Mouse (Mus musculus): ENCODE results near the gene Glis1. TPM values are rescaled to one million over a fixed set of nuclear protein-coding genes. Genes with fewer than 3 reads are reported as not detected.
A peak's percentile ranks its signal among the peaks of the same experiment; 100 is the strongest.

Gene Glis1
- polyA plus RNA-seq, 1 experiment: 0.46 TPM

GRCm38 (mm10) chr4:107668514-107668913 lies 234.1 kb downstream of the Glis1 start:
- Histone ChIP-seq H3K4me1 (ENCODE audit: control insufficient read depth, insufficient read depth, low read length) (no peaks in the 10 kb centered on the region), H3K27ac (ENCODE audit: insufficient read depth, low read length) (no peak overlapping the region), H3K4me3 (replicated peaks; ENCODE audit: insufficient read depth, low read depth, low read length) (no peak overlapping the region), H3K27me3 (ENCODE audit: control insufficient read depth, insufficient read depth, low read length) (no peaks in the 10 kb centered on the region)
- 93% methylated on average over 2 of the region's 2 CpGs for WGBS
- DNase-seq: no peak
- TF ChIP-seq CTCF (IDR thresholded peaks at IDR 0.05; ENCODE audit: borderline replicate concordance, insufficient read depth, low read depth, low read length) (no peak), POLR2A (IDR thresholded peaks at IDR 0.05; ENCODE audit: borderline replicate concordance, insufficient read depth, low read length) (no peak)

- no peak overlapping the region for H3K27ac ChIP-seq (ENCODE audit: insufficient read depth, low read length)
- H3K4me1 ChIP-seq (ENCODE audit: control insufficient read depth, insufficient read depth, low read length): no peaks in the 10 kb centered on the region
- no peak for DNase-seq
- H3K27me3 ChIP-seq (ENCODE audit: control insufficient read depth, insufficient read depth, low read length): no peaks in the 10 kb centered on the region
- TF ChIP-seq POLR2A (IDR thresholded peaks at IDR 0.05; ENCODE audit: borderline replicate concordance, insufficient read depth, low read length): no peak
- TF ChIP-seq CTCF (IDR thresholded peaks at IDR 0.05; ENCODE audit: borderline replicate concordance, insufficient read depth, low read depth, low read length): no peak
- WGBS: 66% methylated on average over 5 of the region's 5 CpGs
- H3K4me3 ChIP-seq (replicated peaks; ENCODE audit: insufficient read depth, low read depth, low read length): no peak overlapping the region
These were observed 236.3 kb downstream of the Glis1 start for GRCm38 (mm10) chr4:107670731-107671130.

- no peak overlapping the region for H3K27ac ChIP-seq (ENCODE audit: insufficient read depth, low read length)
- TF ChIP-seq POLR2A (IDR thresholded peaks at IDR 0.05; ENCODE audit: borderline replicate concordance, insufficient read depth, low read length) (no peak), CTCF (IDR thresholded peaks at IDR 0.05; ENCODE audit: borderline replicate concordance, insufficient read depth, low read depth, low read length) (peak; percentile 38; the same call in 1 of the 2 replicates)
- peak; percentile 44 to 57 for DNase-seq
- no peaks in the 10 kb centered on the region for H3K4me1 ChIP-seq (ENCODE audit: control insufficient read depth, insufficient read depth, low read length)
- WGBS: 14% methylated on average over 23 of the region's 23 CpGs
- no peaks in the 10 kb centered on the region for H3K27me3 ChIP-seq (ENCODE audit: control insufficient read depth, insufficient read depth, low read length)
- H3K4me3 ChIP-seq (replicated peaks; ENCODE audit: insufficient read depth, low read depth, low read length): no peak overlapping the region
These were observed 239.4 kb downstream of the Glis1 start for GRCm38 (mm10) chr4:107673638-107674321.

GRCm38 (mm10) chr4:107674322-107674644 lies 239.9 kb downstream of the Glis1 start:
- TF ChIP-seq CTCF (IDR thresholded peaks at IDR 0.05; ENCODE audit: borderline replicate concordance, insufficient read depth, low read depth, low read length): no peak
- no peak for TF ChIP-seq POLR2A (IDR thresholded peaks at IDR 0.05; ENCODE audit: borderline replicate concordance, insufficient read depth, low read length)

GRCm38 (mm10) chr4:107675645-107676044 lies 241.3 kb downstream of the Glis1 start:
- Histone ChIP-seq H3K4me3 (replicated peaks; ENCODE audit: insufficient read depth, low read depth, low read length) (no peak overlapping the region), H3K27me3 (ENCODE audit: control insufficient read depth, insufficient read depth, low read length) (no peaks in the 10 kb centered on the region), H3K27ac (ENCODE audit: insufficient read depth, low read length) (no peak overlapping the region), H3K4me1 (ENCODE audit: control insufficient read depth, insufficient read depth, low read length) (no peaks in the 10 kb centered on the region)
- DNase-seq: no peak
- TF ChIP-seq CTCF (IDR thresholded peaks at IDR 0.05; ENCODE audit: borderline replicate concordance, insufficient read depth, low read depth, low read length): no peak
- no peak for TF ChIP-seq POLR2A (IDR thresholded peaks at IDR 0.05; ENCODE audit: borderline replicate concordance, insufficient read depth, low read length)
- WGBS: 67% methylated on average over 10 of the region's 10 CpGs

More at GRCm38 (mm10) chr4:107674322-107674644, 239.9 kb downstream of the Glis1 start:
- no peak overlapping the region for H3K4me3 ChIP-seq (replicated peaks; ENCODE audit: insufficient read depth, low read depth, low read length)
- H3K27ac ChIP-seq (ENCODE audit: insufficient read depth, low read length): no peak overlapping the region
- 19% methylated on average over 5 of the region's 5 CpGs for WGBS
- DNase-seq: no peak
- H3K27me3 ChIP-seq (ENCODE audit: control insufficient read depth, insufficient read depth, low read length): no peaks in the 10 kb centered on the region
- no peaks in the 10 kb centered on the region for H3K4me1 ChIP-seq (ENCODE audit: control insufficient read depth, insufficient read depth, low read length)

- TF ChIP-seq CTCF (IDR thresholded peaks at IDR 0.05; ENCODE audit: borderline replicate concordance, insufficient read depth, low read depth, low read length): no peak
- TF ChIP-seq POLR2A (IDR thresholded peaks at IDR 0.05; ENCODE audit: borderline replicate concordance, insufficient read depth, low read length): no peak
- Histone ChIP-seq H3K4me1 (ENCODE audit: control insufficient read depth, insufficient read depth, low read length) (no peaks in the 10 kb centered on the region), H3K27ac (ENCODE audit: insufficient read depth, low read length) (no peak overlapping the region), H3K4me3 (replicated peaks; ENCODE audit: insufficient read depth, low read depth, low read length) (no peak overlapping the region), H3K27me3 (ENCODE audit: control insufficient read depth, insufficient read depth, low read length) (no peaks in the 10 kb centered on the region)
- no peak for DNase-seq
- 39% methylated on average over 15 of the region's 15 CpGs for WGBS
These were observed 246.1 kb downstream of the Glis1 start for GRCm38 (mm10) chr4:107680311-107681098.

- whole genome bisulfite sequencing: 30% methylated on average over 9 of the region's 9 CpGs
- no peak overlapping the region for H3K4me3 ChIP-seq (replicated peaks; ENCODE audit: insufficient read depth, low read depth, low read length)
- H3K27ac ChIP-seq (ENCODE audit: insufficient read depth, low read length): no peak overlapping the region
- no peaks in the 10 kb centered on the region for H3K4me1 ChIP-seq (ENCODE audit: control insufficient read depth, insufficient read depth, low read length)
- no peak for TF ChIP-seq CTCF (IDR thresholded peaks at IDR 0.05; ENCODE audit: borderline replicate concordance, insufficient read depth, low read depth, low read length)
- TF ChIP-seq POLR2A (IDR thresholded peaks at IDR 0.05; ENCODE audit: borderline replicate concordance, insufficient read depth, low read length): no peak
- no peak for DNase-seq
- no peaks in the 10 kb centered on the region for H3K27me3 ChIP-seq (ENCODE audit: control insufficient read depth, insufficient read depth, low read length)
These were observed 246.9 kb downstream of the Glis1 start for GRCm38 (mm10) chr4:107681099-107681849.
